Comparison of ENCODE assay signal across 9 mouse cellular contexts in genomic region chr3:3388056-3388770, GRCm38 (mm10).
DNase-seq lines count a peak whose midpoint lies in the region; ATAC-seq lines count a peak whose summit lies in the region.
"Had no signal": no experiment of that assay in that cellular context is flagged by ENCODE, and none has a peak within 500 bp of the region (broad histone marks: within the 10 kb centered on the region; RNA-seq: fewer than 3 reads in every experiment).

No protein-coding gene starts in this region.

- H3K9me3 ChIP-seq in forebrain, embryonic 12.5 days, result no peaks in the 10 kb centered on the region
- H3K9me3 ChIP-seq in limb, embryonic 12.5 days, result no peaks in the 10 kb centered on the region
- H3K9me3 ChIP-seq: G1E had no signal

- H3K4me3 ChIP-seq in forebrain, embryonic 12.5 days (replicated peaks), result no peak overlapping the region
- H3K4me3 ChIP-seq in limb, embryonic 12.5 days (replicated peaks), result no peak overlapping the region

- 18% methylated on average over 3 of the region's 3 CpGs for WGBS in forebrain, embryonic 12.5 days
- 32% methylated on average over 3 of the region's 3 CpGs for WGBS in limb, embryonic 12.5 days

- DNase-seq in right cerebral cortex, postnatal 4 days, result peak; percentile 28
- no peak for DNase-seq in right cerebral cortex, postnatal 25 days
- no peak for DNase-seq in adrenal gland, postnatal 14 days
- no peak for DNase-seq in frontal cortex, postnatal 14 days (ENCODE audit: low spot score in 2 of 2)
- no peak for DNase-seq in spleen, postnatal 10 days (ENCODE audit: low spot score in 2 of 2)

- peak; percentile 92 for ATAC-seq in forebrain, embryonic 12.5 days (ENCODE audit: low FRiP score)
- 0 out of 2 replicates have a peak, but pooled peaks have one; percentile 59 for ATAC-seq in limb, embryonic 12.5 days (ENCODE audit: insufficient number of reproducible peaks, insufficient read depth, low FRiP score, low TSS enrichment, low read depth)
- ATAC-seq in frontal cortex, adult (ENCODE audit: low TSS enrichment), result no peak

- no peak overlapping the region for H3K4me2 ChIP-seq in forebrain, embryonic 12.5 days
- no peak overlapping the region for H3K4me2 ChIP-seq in limb, embryonic 12.5 days

- H3K36me3 ChIP-seq in forebrain, embryonic 12.5 days (replicated peaks), result no peaks in the 10 kb centered on the region
- H3K36me3 ChIP-seq in limb, embryonic 12.5 days, result no peaks in the 10 kb centered on the region
- H3K36me3 ChIP-seq: G1E had no signal

- no peak overlapping the region for H3K9ac ChIP-seq in forebrain, embryonic 12.5 days
- no peak overlapping the region for H3K9ac ChIP-seq in limb, embryonic 12.5 days (replicated peaks)

- H3K27me3 ChIP-seq in forebrain, embryonic 12.5 days, result no peaks in the 10 kb centered on the region
- no peaks in the 10 kb centered on the region for H3K27me3 ChIP-seq in limb, embryonic 12.5 days

- H3K27ac ChIP-seq in forebrain, embryonic 12.5 days, result no peak overlapping the region
- no peak overlapping the region for H3K27ac ChIP-seq in limb, embryonic 12.5 days

- 0 out of 2 replicates have a peak, but pooled peaks cover 3% of the 10 kb centered on the region for H3K4me1 ChIP-seq in forebrain, embryonic 12.5 days
- H3K4me1 ChIP-seq in limb, embryonic 12.5 days (replicated peaks), result no peaks in the 10 kb centered on the region
